Mouse (Mus musculus) cerebellum, adult 8-10 months (tissue): ENCODE data around the gene Sorcs3.

Source experiments
- DNase-seq: peaks from one replicate; pipeline ENCODE4 v3.0.0; 2022

Sorcs3 gene

DNA sequence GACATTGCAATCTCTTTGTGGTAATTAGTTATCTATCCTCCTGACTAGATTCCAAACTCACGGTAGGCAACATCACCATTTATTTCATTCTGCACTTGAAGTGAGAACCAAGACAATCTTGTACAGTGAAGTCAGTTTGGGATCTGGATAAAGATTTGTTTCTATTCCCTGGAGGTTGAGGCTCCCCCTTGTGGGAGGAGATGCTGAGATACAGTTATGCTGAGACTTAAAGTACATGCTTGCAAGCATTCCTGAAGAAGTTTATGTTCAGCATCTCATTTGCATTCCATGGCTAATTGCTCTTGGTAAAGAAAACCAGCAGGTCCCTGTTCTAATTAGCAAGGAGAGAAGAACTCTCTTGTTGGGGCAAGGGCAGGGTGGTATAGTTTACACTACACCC is 185.7 kb downstream of the Sorcs3 start:
- DNase-seq, result no peak

DNA sequence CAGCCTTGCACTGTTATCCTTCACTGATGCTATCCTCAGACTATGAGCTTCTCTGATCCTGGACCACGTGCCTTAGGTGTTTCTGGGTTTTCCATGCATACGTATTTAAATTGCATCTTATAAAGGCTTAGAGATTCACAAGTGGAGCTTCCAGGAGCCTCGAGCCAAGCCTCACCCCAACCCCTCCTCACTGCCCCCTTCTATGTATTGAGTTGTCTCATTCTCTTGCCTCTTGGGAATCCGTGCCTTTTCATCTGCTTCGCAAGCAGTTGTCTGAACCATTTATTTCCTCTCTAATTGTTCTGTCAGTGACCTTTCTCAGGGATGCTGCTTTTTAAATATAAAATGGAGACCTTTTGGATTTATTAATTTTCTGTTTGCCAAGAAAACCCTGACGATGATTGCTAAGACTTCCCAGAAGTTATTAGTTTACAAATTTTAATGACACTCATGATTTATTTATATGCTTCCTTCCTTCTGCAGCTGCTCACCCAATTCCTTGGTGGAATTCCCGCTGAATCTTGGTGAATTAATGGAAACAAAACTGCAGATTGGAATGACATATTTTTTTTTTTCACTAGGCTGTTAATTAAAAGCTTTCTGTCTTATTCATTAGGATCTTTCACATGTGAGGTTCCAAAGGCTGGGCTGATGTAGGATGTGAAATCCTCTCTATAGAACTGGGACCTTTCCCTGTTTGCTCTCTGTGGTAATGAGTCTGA is 199.1 kb downstream of the Sorcs3 start:
- no peak for DNase-seq

DNA sequence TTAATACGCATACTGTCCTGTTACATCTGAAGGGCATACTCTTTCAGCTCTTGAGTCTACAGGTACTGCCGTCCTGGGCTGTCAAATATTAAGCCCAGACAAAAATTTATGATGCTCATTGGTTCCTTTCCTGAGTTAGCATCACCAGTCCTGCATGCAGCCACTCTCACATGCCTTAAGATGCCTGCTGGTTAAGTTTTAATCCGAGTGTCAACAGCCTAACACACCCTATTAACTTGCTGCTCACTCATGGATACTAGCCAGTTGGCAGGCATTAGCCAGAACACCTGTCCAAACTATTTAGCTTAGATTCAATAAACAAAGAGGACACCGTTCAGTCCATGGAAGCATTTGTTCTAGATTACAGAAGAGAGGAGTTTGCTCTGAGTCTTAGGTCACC is 202.4 kb downstream of the Sorcs3 start:
- DNase-seq, result no peak

DNA sequence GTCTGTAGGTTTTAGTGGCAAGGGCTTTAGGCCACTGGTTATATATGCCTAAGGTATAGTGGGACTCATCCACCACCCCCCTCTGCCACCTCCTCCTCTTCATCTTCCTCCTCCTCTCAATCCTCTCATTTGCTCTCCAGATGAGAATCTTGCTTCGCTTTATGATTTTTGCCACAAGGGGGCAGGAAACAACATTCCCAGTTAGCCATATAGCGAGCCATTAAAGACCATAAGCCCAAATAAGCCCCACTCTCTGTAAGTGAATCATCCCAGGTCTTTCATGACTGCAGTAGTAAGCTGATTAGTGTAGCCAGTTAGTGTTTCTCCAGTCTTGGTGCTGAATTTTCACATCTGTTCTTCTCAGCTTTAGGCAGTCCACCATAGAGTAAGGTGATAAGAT is 205.5 kb downstream of the Sorcs3 start:
- DNase-seq, result no peak

DNA sequence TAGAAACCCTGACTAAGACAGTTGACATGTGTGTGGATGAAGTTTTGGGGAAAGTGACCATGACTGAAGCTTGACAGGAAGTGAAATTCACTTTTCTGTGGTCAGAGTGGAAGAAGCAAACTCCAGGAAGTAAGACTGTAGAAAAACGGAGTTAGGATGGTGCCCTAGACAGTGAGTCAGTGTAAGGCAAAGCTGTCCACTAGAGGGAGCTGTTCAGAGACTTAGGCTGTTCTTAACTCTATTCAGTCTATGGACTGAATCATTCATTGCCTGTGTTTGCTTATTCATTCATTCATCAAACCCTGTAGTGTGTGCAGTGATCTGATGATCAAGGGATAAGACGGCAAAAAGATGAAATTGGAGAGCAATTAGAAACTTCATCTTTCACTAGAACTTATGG is 208.0 kb downstream of the Sorcs3 start:
- peak; percentile 11 for DNase-seq

DNA sequence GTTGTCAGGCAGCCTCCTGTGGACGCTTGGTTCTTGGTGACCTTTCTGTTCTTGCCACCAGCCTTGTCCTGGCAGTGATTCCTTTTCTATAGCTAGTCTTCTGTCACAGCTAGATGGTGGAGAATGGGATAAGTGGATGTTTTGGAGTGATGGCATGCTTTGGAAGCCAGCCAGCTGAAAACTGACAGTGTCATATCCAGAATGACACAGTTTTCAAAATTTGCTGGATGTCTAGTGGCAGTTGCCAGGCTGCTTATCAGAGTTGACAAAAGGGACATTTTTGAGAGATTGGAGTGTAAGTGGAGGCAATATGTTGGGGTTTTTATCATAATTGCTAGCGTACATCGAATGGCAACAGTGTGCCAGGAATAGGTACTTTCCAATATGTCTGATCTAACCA is 212.5 kb downstream of the Sorcs3 start:
- no peak for DNase-seq

DNA sequence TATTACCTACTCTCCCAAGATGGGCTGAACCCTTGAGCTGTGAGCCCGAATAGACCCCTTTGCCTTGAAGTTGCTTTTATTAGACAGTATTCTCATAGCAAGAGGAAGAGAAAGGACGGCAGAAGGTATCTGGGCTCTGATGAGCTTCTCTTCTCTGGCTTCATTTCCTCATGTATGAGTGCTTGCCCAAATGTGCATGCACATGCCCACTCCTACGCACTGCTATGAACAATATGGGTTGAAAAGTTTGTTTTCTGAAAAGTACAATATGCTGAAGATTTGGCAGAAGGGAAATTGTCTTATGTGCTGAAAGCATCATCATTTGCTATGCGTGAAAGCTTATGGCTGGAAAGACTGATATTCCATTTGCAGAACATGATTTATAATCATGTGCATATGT is 223.4 kb downstream of the Sorcs3 start:
- DNase-seq, result no peak

DNA sequence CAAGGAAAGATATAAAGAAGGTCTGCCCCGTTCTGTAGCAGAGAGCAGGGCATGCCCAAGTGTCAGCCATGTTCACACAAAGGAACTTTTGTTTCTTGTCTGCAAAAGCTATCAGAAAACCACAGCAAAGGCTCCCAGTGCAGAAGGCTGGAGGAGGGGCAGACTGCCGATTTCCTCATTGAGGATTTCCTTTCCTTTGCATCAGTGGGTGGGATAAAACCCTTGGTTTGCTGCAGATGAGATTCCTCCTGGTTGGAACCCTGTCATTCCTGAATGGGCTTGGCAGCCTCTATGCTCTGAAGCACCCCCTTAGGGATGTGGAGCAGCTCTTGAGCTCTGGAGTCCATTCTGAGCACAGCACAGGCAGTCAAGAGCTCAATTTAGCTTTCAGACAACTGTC is 223.9 kb downstream of the Sorcs3 start:
- DNase-seq, result peak; percentile 1

DNA sequence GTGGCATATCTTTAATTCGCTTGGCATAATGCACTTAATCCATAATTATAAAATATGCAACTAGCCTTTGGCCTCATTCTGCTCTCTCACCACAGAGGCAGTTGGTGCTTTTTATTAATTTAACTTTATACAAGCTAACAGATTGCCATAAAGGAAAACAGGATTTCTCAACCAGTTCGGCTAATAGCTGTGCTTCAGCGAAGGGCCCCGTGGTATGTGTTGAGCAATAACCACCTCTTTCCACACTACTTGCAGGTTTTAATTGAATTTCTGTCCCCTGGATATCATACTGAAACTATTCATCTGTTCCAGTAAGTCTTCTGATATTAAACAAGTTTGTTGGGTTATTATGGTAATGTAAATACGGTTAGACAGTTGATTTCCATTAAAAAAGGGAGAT is 224.5 kb downstream of the Sorcs3 start:
- DNase-seq, result no peak

DNA sequence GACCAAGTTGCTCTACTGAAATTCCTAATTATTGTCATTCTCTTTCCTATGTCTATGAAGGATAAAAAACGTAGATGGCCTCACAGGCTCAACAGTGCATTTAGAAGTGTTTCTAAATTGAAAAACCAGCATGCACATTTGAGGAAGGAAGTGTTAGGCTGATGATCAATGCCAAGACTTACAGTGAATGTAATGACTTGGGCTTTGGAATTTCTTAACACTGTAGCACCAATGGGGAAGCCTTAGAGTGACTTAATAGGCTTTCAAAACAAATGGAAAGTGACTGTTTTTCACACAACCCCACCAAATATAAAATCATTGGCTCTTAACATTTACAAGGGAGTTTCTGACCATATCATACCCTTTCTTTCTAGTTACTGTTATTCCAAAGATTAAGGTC is 232.6 kb downstream of the Sorcs3 start:
- DNase-seq, result no peak

DNA sequence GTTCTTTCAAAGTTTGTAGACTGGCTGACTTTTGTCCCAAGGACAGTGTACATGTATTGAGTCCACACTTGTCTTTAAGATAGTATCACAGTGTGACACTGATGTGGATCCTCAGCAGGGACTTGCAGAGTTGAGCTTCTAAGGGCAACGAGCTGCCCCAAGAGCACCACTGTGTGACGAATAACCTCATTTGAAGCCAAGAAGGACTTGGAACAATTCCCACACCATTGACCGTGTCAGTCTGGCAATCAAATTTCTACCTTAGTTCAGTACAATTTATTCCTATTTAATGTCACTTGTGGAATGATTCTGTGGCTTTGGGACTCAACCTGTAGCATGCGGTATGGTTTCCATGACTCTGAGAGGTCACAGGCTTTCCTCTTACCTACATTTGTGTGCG is 255.3 kb downstream of the Sorcs3 start:
- no peak for DNase-seq

DNA sequence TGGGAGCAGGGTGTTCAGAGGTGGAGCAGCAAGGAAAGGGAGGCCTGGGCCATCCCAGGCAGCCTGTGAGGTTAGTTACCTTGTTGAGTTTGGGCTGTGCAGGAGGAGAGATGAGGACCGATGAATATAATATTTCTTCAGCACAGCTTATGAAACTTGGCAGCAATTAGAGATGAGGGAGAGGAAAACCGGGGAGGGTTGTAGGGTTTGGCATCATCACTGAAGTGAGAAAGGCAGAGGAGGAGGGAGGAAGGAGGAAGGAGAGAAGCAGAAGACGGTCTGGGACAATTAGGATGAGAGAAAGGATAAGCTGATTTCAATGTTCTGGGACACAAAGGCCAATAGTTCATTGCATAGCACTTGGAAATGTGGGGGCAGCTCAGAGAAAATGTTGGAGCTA is 256.6 kb downstream of the Sorcs3 start:
- DNase-seq, result no peak

DNA sequence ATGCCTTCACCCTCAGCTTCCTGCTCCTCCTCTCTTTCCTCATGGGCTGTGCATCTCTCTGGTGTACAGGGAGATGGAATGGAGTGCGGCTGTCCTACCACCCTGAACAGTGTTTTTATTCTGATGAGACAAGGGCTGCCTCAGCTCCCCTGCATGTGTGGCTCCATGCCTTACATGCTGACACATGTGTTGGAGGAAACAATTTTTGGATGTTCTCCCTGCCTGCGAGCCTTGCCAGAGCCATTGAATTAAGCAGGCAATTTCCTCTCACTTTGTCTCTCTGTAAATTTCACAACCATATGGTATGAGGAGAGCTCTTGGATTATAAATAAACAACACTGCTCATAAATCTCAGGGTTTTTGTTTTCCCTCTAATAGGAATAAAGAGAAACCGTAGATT is 257.7 kb downstream of the Sorcs3 start:
- DNase-seq, result no peak

DNA sequence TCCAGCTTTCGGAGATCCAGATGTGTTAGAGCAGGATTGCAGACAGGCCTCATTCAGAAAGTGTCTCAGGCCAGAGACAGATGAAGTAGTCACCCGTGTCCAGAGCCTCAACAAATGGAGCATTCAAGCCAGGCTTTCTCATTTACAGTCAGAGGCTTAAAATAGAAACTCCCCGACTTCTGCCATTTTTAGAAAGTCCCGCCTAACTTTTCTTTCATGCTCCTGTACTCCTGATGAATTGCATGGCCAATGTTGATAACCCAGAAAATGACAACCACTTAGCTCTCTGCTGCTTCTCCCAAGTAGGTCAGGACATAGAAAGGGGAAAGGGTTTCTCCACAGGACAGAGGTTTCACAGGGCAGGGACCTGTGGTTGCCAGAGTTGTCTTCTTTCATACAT is 261.6 kb downstream of the Sorcs3 start:
- no peak for DNase-seq

DNA sequence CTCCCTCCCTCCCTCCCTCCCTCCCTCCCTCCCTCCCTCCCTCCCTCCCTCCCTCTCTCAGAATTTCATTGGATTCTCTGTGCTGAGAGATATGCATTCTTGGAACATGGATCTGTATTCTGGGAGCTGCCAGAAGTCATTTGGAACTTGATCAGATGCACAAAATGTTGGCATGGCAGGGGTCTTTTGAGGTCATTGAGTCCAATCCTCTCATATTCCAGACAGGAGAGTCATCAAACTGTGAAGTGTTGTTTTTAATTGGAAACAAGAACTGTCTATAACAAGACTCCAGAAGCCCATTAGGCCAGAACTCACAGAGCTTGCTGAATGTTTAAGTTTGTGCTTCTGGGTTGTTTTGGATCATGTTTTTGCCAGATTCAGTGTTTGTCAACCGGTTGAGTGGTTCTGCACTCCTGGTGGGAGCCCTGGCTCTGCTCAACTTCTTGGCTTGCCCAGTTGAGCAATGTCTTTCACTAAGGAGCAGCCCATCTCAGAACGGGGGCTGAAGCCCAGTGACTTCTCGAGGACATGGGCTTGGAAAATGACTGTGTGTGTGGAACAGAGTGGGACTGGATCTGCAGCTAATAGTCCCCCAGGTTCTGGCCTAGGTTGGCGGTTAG is 264.1 kb downstream of the Sorcs3 start:
- DNase-seq, result no peak

DNA sequence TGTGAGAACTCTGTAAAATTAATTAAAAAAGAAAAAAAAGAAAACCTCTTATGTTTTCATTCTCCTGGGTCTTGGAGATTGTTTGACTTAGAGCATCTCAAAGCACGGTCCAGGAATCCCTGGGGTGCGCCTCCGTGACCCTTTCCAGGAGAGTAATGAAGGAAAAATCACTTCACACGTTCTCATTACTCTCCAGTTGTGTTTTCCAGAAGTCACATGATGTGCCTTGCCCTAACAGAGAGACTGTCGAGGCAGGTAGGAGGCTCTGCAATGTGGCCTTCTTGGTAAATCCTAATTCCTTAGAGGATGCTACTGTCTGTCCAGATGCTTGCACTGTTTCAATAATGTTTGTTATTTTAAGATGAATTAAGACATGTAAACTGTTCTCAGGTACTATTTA is 266.1 kb downstream of the Sorcs3 start:
- DNase-seq, result no peak

DNA sequence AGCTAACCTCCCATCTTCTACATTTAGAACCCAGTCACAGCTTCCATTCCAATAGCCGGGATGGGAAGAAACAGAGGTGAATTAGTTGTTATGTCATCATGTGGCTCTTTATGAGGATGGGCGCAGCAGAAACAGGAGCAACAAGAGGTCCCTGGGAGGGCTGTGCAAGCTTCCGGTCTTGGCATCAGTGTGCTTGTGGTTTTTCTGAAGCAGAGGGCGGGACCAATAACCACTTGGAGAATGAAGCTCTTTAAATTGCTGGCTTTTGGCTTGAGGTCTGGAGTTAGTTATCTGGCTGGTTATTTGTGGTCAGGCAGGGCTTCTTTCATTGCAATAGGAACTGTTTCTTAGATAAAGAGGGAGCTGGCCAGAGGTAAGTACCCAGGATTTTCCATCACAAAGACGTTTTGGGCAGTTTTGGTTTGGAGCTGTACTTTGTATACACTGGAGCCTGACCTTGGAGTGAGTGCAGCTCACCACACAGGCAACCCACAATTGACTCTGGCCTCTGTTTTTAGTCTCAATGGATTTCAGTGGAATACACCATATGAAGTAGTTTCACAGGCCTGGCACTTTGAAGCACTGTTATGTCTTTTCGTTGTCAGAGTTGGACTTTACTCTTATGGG is 270.1 kb downstream of the Sorcs3 start:
- DNase-seq, result no peak

DNA sequence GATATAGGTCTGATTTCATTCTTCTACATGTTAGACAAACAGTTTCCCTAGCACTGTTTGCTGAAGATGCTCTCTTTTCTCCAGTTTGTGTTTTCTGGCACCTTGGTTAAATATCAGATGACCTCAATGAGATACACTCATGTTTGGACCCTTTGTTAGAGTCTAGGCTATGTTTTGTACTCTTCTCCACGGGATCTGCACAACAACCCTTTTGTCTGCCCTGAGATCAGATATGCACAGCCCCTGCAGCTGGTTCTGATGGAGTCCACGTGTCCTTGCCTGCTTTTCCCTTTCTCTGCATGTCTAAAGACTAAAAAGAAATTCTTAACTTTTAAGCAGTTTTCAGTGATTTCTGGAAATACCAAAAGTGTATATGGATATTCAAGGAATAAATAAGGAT is 273.0 kb downstream of the Sorcs3 start:
- DNase-seq, result no peak

DNA sequence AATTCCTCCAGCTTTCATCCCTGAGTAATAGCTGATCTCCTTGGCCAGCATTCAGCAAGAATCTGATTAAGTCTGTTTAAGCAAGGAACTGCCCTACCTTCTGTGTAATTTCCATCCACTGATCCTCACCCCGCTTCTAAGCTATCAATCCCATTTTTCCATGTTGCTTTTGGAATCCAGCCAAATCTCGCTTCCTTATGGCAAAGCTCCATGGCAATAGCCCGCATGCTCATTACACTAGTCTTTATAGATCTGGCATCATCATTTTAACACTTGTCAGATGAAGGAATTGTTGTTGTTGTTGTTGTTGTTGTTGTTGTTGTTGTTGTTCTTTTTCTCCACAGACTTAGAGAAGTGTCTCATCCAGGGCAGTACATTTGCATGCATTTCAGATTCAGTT is 277.1 kb downstream of the Sorcs3 start:
- no peak for DNase-seq

DNA sequence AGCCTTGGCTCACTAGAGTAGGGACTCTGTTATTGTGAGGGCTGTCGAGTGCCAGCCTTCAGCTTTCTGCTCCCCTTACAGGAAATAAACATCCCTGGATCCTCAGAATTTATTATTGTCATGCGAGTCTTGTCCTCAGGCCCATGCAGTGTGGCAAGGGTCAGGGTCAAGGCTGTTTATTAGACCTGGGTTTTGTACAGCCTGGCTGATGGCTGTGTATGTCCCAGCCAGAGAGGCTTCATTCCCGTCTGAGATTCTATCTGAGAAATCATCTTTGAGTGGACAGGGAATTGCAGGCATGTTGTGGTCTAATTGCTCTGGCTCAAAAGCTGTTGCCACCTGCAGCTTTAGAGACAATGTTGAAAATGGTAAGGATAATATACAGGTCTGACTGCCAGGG is 285.3 kb downstream of the Sorcs3 start:
- DNase-seq, result no peak

DNA sequence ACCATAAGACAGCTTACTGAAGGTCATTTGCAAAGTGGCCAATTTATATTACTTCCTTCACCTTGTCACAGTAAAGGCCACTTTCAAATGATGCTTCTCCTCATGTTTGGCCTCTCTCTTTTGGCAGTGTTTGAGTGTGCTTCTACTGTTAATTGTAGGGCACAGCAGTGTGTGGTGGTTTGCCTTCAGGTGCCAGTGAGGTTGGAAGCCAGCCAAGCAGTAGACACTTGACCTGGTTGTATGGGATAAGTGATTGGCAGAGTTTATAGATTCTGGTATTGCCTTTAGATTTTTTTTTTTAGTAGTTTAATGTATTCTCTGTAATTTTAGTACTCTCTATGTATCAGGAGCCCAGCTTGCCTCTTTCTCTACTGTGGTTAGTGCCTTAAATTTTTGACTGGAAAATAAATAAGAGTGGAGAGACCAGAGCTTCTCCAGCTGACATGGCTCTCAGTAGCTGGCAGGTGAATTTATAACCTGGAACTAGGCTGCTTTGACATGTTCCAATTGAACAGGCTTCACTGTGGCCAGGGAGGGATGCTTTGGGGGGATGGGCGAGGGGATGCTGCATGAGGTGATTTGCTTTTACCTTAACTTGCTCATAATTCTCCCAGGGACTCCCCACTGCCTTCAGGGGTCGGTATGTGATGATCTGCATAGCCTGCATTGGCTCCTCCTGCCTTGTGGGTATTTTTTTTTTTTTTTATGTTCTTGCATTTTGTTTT is 298.2 kb downstream of the Sorcs3 start:
- no peak for DNase-seq

DNA sequence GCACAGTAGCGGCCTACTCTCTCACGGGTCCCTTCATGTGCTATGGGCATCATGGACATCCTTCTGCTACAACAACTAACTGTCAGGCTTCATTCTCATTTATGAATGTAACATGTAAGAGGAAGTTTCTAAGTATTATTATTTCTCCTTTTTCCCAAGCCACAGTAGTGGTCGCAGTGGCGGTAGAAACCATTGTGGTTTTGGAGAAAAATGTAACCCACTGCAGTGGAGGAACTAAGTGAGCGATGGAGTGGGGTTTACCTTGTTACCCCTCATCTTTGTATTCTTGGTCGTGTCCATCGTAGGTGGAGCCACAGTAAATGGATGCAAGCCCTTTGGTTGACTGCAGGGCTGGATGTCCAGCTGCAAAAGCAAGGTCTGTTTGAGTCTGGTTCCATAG is 318.0 kb downstream of the Sorcs3 start:
- DNase-seq, result no peak

DNA sequence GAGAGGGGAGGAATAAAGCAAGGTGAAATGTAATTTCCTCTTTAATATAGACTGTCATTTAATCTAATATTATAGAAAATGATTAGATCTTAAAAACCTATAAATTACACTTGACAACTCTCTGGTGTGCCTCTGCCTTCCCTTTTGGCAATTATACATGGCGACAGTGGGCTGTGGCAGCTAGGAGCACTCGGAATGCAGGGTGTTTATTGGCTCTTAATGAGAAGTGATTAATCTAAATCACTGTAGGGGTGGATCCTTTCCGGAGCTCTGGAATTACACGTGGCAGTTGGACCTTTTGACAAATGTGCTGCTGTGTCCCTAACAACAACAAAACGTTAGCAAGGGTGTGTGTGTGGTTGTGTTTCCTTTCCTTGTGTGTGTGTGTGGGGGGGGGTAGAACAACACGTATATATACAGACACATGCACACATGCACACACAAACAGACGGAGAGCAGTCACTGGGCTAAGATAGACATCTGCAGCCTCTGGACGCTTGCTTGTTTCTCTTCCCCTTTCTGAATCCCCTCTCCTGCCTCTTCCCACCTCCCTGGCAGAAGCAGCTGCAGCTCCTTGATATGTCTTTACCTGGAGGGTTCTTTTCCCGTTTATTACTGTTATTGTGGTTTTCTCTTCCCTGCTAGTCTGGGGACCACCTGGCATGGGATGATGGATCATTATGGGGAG is 318.8 kb downstream of the Sorcs3 start:
- DNase-seq, result no peak
